ENCODE assay signal across 25 mouse cellular contexts in the genomic region with DNA sequence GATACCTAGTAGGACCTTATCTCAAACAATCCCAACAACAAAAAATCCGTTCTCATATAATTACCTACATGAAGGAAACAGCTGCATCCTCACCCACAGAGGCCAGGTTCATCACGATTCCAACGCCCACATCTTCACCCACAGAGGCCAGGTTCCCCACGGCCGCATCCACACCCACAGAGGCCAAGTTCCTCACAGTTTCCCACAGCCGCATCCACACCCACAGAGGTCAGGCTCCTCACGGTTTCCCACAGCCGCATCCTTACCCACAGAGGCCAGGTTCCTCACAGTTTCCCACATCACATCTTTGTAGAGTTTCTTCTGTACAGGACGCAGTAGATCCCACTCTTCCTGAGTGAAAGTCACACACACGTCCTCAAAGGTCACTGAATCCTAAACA. TPM values are rescaled to one million over a fixed set of nuclear protein-coding genes. Genes with fewer than 3 reads are reported as not detected.
"Had no signal": no experiment of that assay in that cellular context is flagged by ENCODE, and none has a peak within 500 bp of the region (broad histone marks: within the 10 kb centered on the region; RNA-seq: fewer than 3 reads in every experiment).

No protein-coding gene starts in this region.

- H3K9me3 ChIP-seq: neural tube, embryonic 15.5 days; stomach, embryonic 15.5 days had no signal

- DNase-seq: retina, postnatal 1 day; right cerebral cortex, adult 18-20 months; right cerebral cortex, postnatal 14 days; right cerebral cortex, postnatal 25 days; right cerebral cortex, postnatal 4 days; spleen, adult 18-20 months; thymus, adult 18-20 months; thymus, adult 2 months; thymus, postnatal 14 days; thymus, postnatal 25 days; thymus, postnatal 36 days; thymus, postnatal 4 days had no signal

- H3K27me3 ChIP-seq: neural tube, embryonic 13.5 days; neural tube, embryonic 15.5 days; stomach, embryonic 15.5 days had no signal

- H3K4me3 ChIP-seq: neural tube, embryonic 13.5 days; neural tube, embryonic 15.5 days; stomach, embryonic 15.5 days had no signal

- H3K4me1 ChIP-seq: neural tube, embryonic 13.5 days; neural tube, embryonic 15.5 days; stomach, embryonic 15.5 days had no signal

- H3K27ac ChIP-seq: neural tube, embryonic 13.5 days; neural tube, embryonic 15.5 days; stomach, embryonic 15.5 days; stomach, postnatal 0 days had no signal

RNA-seq across cellular contexts. Expression of a gene that starts 9.7 kb away (rescaled TPM):
- total RNA-seq: neutrophil, adult 5-6 weeks had no signal

RNA-seq across cellular contexts. Expression of a gene that starts 38.5 kb away (rescaled TPM):
- total RNA-seq: neutrophil, adult 5-6 weeks had no signal
- polyA plus RNA-seq: neural tube, embryonic 13.5 days; neural tube, embryonic 14.5 days; neural tube, embryonic 15.5 days; small intestine, adult 2 months; spleen, adult 2 months; stomach, embryonic 14.5 days; stomach, embryonic 15.5 days; stomach, embryonic 16.5 days; stomach, postnatal 0 days; testis, adult 2 months; thymus, adult 2 months; thymus, postnatal 0 days; urinary bladder, adult 2 months had no signal
